Mouse (Mus musculus) lung, embryonic 14.5 days (tissue): ENCODE data around the gene Nectin1. TPM values are rescaled to one million over a fixed set of nuclear protein-coding genes. Genes with fewer than 3 reads are reported as not detected.

Experiments
- ATAC-seq: fragments of 200-750 bp; cut with Nextera tagmentation; 2 replicates; pipeline ENCODE4 v1.8.0; 2017; ENCODE audit warnings: mild to moderate bottlenecking, moderate TSS enrichment, moderate library complexity; ENCODE audit not compliant: insufficient read depth
- DNase-seq: peaks from one replicate; pipeline ENCODE4 v3.0.0-alpha.2; 2015
- H3K27ac ChIP-seq: fragments of 300-500 bp; sonication (generic); 2 replicates; pipeline ENCODE4 v1.5.1; 2014; ENCODE audit warnings: low read depth, mild to moderate bottlenecking, moderate library complexity
- H3K27me3 ChIP-seq: fragments of 300-500 bp; sonication (generic); 2 replicates; pipeline ENCODE4 v1.6.1; 2014; ENCODE audit warnings: low read length, control low read depth; ENCODE audit not compliant: insufficient read depth
- H3K36me3 ChIP-seq: fragments of 300-500 bp; sonication (generic); 2 replicates; pipeline ENCODE4 v1.6.1; 2014; ENCODE audit warnings: control low read depth; ENCODE audit not compliant: insufficient read depth
- H3K4me1 ChIP-seq: fragments of 300-500 bp; sonication (generic); 2 replicates; pipeline ENCODE4 v1.6.1; 2014; ENCODE audit warnings: antibody characterized with exemption, control low read depth; ENCODE audit not compliant: insufficient read depth
- H3K4me2 ChIP-seq: fragments of 300-500 bp; sonication (generic); 2 replicates; pipeline ENCODE4 v1.6.1; 2014; ENCODE audit warnings: mild to moderate bottlenecking
- H3K4me3 ChIP-seq: fragments of 300-500 bp; sonication (generic); 2 replicates; pipeline ENCODE4 v1.5.1; 2014; ENCODE audit warnings: low read depth, low read length
- H3K9ac ChIP-seq: fragments of 300-500 bp; sonication (generic); 2 replicates; pipeline ENCODE4 v1.6.1; 2014
- H3K9me3 ChIP-seq: fragments of 300-500 bp; sonication (generic); 2 replicates; pipeline ENCODE4 v1.6.1; 2016; ENCODE audit warnings: low read depth, low read length, control low read depth
- CTCF ChIP-seq: IDR thresholded peaks from 2 replicates; pipeline ENCODE4 v1.5.1; 2016; ENCODE audit warnings: antibody characterized with exemption, low read depth
- WGBS: fragments of 180-500 bp; shearing (Covaris S2); extraction: QIAGEN DNeasy Blood & Tissue Kit; methylation state at CpG from one replicate; pipeline ENCODE4 v1.1.7; 2014; 5-methylcytosine and 5-hydroxymethylcytosine counted together
- polyA plus RNA-seq: library from polyadenylated mRNA; unstranded; fragments of >200 nt; fragmentation: Nextera tagmentation; extraction: Ambion mirVana; gene quantifications from 2 replicates; pipeline ENCODE4 v1.2.1, GENCODE M21; 2014

The Nectin1 gene
- polyA plus RNA-seq, 1 experiment from 2014 or later, result 6.7 TPM

- Histone ChIP-seq H3K4me1 (peaks cover 7% of the 10 kb centered on the region), H3K9me3 (no peaks in the 10 kb centered on the region), H3K27ac (no peak overlapping the region), H3K9ac (no peak overlapping the region), H3K4me2 (no peak overlapping the region), H3K4me3 (no peak overlapping the region), H3K36me3 (no peaks in the 10 kb centered on the region), H3K27me3 (no peaks in the 10 kb centered on the region)
- WGBS, result 63% methylated on average over 9 of the region's 9 CpGs
- no peak for TF ChIP-seq CTCF
- DNase-seq, result no peak
- ATAC-seq, result no peak
Measured at GRCm38 (mm10) chr9:43747710-43748109, 3.9 kb downstream of the Nectin1 start.

GRCm38 (mm10) chr9:43748519-43748918, 4.7 kb downstream of the Nectin1 start:
- WGBS, result 79% methylated on average over 5 of the region's 5 CpGs

GRCm38 (mm10) chr9:43750053-43750452, 6.3 kb downstream of the Nectin1 start:
- 77% methylated on average over 9 of the region's 9 CpGs for WGBS
- H3K4me3 ChIP-seq, result no peak overlapping the region
- H3K9me3 ChIP-seq, result no peaks in the 10 kb centered on the region
- TF ChIP-seq CTCF, result no peak
- ATAC-seq, result no peak
- H3K4me1 ChIP-seq, result peaks cover 7% of the 10 kb centered on the region
- H3K4me2 ChIP-seq, result no peak overlapping the region
- no peak for DNase-seq
- H3K9ac ChIP-seq, result no peak overlapping the region
- no peaks in the 10 kb centered on the region for H3K27me3 ChIP-seq
- no peaks in the 10 kb centered on the region for H3K36me3 ChIP-seq
- H3K27ac ChIP-seq, result no peak overlapping the region

More at GRCm38 (mm10) chr9:43748519-43748918, 4.7 kb downstream of the Nectin1 start:
- no peaks in the 10 kb centered on the region for H3K9me3 ChIP-seq
- H3K4me2 ChIP-seq, result no peak overlapping the region
- H3K27me3 ChIP-seq, result no peaks in the 10 kb centered on the region
- H3K36me3 ChIP-seq, result no peaks in the 10 kb centered on the region
- ATAC-seq (no peak), DNase-seq (no peak)
- H3K4me3 ChIP-seq, result no peak overlapping the region
- H3K27ac ChIP-seq, result no peak overlapping the region
- H3K4me1 ChIP-seq, result peaks cover 7% of the 10 kb centered on the region
- H3K9ac ChIP-seq, result no peak overlapping the region
- no peak for TF ChIP-seq CTCF

- H3K9ac ChIP-seq, result no peak overlapping the region
- H3K4me1 ChIP-seq, result peaks cover 3% of the 10 kb centered on the region
- no peak for ATAC-seq
- H3K27me3 ChIP-seq, result no peaks in the 10 kb centered on the region
- DNase-seq, result no peak
- WGBS, result 90% methylated on average over 8 of the region's 8 CpGs
- no peaks in the 10 kb centered on the region for H3K36me3 ChIP-seq
- no peaks in the 10 kb centered on the region for H3K9me3 ChIP-seq
- H3K4me3 ChIP-seq, result no peak overlapping the region
- H3K27ac ChIP-seq, result no peak overlapping the region
- H3K4me2 ChIP-seq, result no peak overlapping the region
- no peak for TF ChIP-seq CTCF
Measured at GRCm38 (mm10) chr9:43751111-43751510, 7.3 kb downstream of the Nectin1 start.

- 63% methylated on average over 6 of the region's 6 CpGs for WGBS
- no peak overlapping the region for H3K27ac ChIP-seq
- no peaks in the 10 kb centered on the region for H3K4me1 ChIP-seq
- DNase-seq (no peak), ATAC-seq (no peak)
- no peaks in the 10 kb centered on the region for H3K9me3 ChIP-seq
- H3K4me2 ChIP-seq, result no peak overlapping the region
- TF ChIP-seq CTCF, result no peak
- H3K9ac ChIP-seq, result no peak overlapping the region
- no peaks in the 10 kb centered on the region for H3K36me3 ChIP-seq
- no peak overlapping the region for H3K4me3 ChIP-seq
- H3K27me3 ChIP-seq, result no peaks in the 10 kb centered on the region
Measured at GRCm38 (mm10) chr9:43753481-43753880, 9.7 kb downstream of the Nectin1 start.

- no peaks in the 10 kb centered on the region for H3K27me3 ChIP-seq
- no peak overlapping the region for H3K4me2 ChIP-seq
- no peak for TF ChIP-seq CTCF
- H3K4me1 ChIP-seq, result no peaks in the 10 kb centered on the region
- H3K36me3 ChIP-seq, result no peaks in the 10 kb centered on the region
- DNase-seq (no peak), ATAC-seq (no peak)
- H3K4me3 ChIP-seq, result no peak overlapping the region
- H3K27ac ChIP-seq, result no peak overlapping the region
- 64% methylated on average over 5 of the region's 5 CpGs for WGBS
- no peaks in the 10 kb centered on the region for H3K9me3 ChIP-seq
- H3K9ac ChIP-seq, result no peak overlapping the region
Measured at GRCm38 (mm10) chr9:43754083-43754482, 10.3 kb downstream of the Nectin1 start.

GRCm38 (mm10) chr9:43754768-43755197, 11.0 kb downstream of the Nectin1 start:
- no peak overlapping the region for H3K9ac ChIP-seq
- DNase-seq, result no peak
- 0 out of 2 replicates have a peak, but pooled peaks have one; percentile 24 for ATAC-seq
- WGBS, result 27% methylated on average over 9 of the region's 9 CpGs
- no peak overlapping the region for H3K27ac ChIP-seq
- no peak for TF ChIP-seq CTCF
- H3K36me3 ChIP-seq, result no peaks in the 10 kb centered on the region
- H3K4me2 ChIP-seq, result no peak overlapping the region
- no peak overlapping the region for H3K4me3 ChIP-seq
- no peaks in the 10 kb centered on the region for H3K9me3 ChIP-seq
- no peaks in the 10 kb centered on the region for H3K27me3 ChIP-seq
- no peaks in the 10 kb centered on the region for H3K4me1 ChIP-seq

- no peaks in the 10 kb centered on the region for H3K36me3 ChIP-seq
- no peaks in the 10 kb centered on the region for H3K9me3 ChIP-seq
- no peaks in the 10 kb centered on the region for H3K27me3 ChIP-seq
- DNase-seq (no peak), ATAC-seq (no peak)
- 51% methylated on average over 4 of the region's 4 CpGs for WGBS
- no peaks in the 10 kb centered on the region for H3K4me1 ChIP-seq
- no peak overlapping the region for H3K4me3 ChIP-seq
- no peak overlapping the region for H3K9ac ChIP-seq
- H3K4me2 ChIP-seq, result no peak overlapping the region
- TF ChIP-seq CTCF, result no peak
- no peak overlapping the region for H3K27ac ChIP-seq
Measured at GRCm38 (mm10) chr9:43755464-43755863, 11.7 kb downstream of the Nectin1 start.
